Mouse (Mus musculus) adrenal gland, postnatal 25 days (tissue): ENCODE data around the gene Slc7a5. TPM values are rescaled to one million over a fixed set of nuclear protein-coding genes. Genes with fewer than 3 reads are reported as not detected.

Experiments used
- DNase-seq: peaks from one replicate; pipeline ENCODE4 v3.0.0; 2021; ENCODE audit warnings: mixed read lengths
- total RNA-seq: library from RNA; stranded (reverse); gene quantifications from 2 replicates; pipeline ENCODE4 v1.2.3, GENCODE M21; 2021

The Slc7a5 gene
- total RNA-seq, 1 experiment from 2014 or later = 57.8 TPM

DNA sequence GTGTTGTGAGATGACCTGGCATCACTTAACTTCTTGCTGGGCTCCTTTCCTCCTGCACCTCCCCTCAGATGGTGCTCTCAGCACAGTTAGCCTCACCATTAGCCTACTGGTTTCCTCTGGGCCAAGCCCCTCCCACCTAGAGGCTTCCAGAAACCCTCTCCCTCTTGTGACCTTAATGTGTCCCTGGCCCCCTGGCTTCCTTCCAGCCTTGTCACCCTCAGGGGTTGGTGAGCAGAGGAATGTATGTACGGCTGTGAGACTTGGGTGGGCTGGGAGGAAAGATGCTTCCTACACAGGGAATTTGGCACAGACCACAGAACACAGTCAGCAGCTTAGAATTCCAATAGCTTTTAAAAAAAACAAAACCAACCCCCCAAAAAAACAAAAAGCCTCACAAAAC is 26.7 kb downstream of the Slc7a5 start:
- no peak for DNase-seq

DNA sequence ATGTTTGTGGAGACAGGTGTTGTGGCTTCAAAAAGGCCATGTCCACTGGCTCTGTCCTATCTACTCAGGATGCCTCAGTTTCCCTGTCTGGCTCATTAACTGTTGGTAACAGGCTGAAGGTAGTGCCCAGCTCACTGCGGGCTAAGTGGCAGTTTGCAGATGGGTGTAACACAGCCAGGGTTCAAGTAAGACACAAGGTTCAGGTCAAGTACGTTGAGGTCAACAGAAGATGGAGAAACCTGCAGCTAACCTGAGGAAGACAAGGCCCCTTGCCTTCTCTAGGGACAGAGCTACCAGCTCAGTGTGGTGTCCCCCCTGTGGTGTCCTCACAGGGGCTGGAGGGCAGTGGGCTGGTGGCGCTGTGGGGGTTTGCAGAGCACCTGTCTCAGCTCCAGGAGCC is 27.8 kb downstream of the Slc7a5 start:
- no peak for DNase-seq

DNA sequence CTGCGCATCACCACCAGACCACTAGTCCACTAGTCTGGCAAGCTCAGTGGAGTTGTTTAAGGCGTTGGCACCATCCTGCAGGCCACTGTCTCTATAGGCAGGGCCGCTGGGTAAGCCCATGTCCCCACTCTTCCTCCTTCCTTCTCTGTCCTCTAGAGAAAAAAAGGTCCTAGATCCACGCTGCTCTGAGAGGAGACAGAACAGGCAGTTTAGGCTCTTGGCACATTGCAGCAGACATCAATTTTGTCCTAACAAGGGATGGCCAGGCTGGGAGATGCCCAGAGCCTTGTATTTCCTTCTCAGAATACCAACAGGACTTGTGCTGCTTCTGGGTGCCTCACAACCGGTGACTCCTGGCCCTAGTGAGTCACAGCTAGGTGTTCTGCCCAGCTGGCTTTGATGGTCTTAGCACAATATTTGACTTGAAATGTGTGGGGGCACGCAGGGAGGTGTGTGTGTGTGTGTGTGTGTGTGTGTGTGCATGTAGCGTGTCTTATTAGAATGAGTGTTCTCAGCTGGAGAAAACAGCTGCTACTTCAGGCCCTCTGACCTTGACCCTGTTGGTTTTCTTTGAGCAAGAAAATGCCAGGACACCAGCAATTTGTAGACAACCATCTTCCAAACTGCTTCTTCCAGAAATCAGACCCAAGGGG is 29.5 kb downstream of the Slc7a5 start:
- DNase-seq = no peak

DNA sequence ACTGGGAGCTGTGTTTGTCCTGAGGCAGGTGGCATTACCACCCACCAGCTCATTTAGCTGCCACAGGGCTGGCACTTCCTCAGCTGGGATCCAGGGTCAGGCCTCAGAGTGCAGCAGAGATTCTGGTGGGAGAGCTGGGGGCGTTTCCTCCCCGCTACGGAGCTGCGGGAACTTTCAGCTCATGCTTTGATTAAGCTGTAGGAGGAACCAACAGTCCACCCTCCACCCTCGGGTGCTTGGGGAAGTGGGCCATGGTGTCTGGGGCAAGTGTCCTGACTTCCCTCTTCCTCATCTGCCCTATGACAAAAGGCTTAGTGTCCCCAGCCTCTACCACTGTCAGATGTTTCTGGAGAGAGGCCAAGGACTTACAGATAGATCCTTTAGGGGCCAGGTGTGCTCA is 30.3 kb downstream of the Slc7a5 start:
- no peak for DNase-seq

DNA sequence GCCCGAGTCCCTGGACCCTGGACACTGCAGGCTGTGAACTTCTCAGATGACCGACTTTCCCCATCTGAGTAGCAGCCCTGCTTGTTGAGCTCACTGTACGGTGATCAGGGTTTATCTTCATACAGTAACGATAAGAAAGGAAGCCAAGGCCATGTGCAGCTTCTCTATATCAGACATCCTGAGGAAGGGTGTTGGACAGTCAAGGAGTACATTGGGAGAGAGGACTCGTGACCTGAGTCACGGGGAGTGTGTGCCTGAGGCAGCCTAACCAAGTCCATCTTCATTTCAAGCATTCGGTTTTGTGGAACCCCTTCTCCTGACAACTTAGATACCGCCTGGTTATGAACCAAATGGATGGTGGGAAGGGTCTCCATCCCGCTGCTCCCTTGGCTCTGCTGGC is 32.0 kb downstream of the Slc7a5 start:
- DNase-seq = no peak

DNA sequence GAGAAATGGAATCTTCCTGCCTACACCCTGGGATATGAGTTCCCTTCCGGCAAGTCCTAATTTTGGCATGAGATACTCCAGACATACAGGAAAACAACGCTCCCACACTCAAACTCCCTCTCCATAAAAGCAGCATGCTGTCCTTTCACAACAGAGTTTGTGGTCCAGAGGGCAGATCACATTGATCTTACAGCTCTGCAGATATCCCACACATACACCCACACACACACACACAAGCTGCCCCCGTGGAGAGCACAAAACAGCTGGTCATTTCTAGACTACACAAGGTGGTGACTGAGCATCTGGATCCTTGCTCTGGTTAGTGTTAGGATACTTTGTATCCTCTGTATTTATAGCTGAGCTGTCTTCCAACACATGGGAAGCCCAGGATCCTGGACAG is 32.4 kb downstream of the Slc7a5 start:
- no peak for DNase-seq

DNA sequence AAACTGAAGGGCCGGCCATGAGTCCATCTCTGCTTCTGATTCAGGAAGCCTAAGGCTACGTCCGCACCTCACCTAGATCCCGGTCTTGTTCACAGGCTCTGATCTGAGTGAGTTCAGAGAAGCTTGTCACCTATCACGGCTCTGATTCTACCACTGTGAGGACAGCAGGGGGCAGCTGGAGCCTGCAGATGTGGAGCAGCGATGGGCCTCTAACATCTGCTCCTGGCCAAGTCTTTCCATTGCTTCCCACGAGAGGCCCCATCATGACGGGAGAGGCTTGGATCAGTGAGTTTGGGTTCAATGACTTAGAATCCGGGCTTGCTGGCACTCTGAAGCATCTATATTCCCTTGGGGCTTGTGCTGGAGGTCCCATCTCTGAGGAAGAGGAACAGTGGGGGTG is 33.5 kb downstream of the Slc7a5 start:
- peak; percentile 62 for DNase-seq

DNA sequence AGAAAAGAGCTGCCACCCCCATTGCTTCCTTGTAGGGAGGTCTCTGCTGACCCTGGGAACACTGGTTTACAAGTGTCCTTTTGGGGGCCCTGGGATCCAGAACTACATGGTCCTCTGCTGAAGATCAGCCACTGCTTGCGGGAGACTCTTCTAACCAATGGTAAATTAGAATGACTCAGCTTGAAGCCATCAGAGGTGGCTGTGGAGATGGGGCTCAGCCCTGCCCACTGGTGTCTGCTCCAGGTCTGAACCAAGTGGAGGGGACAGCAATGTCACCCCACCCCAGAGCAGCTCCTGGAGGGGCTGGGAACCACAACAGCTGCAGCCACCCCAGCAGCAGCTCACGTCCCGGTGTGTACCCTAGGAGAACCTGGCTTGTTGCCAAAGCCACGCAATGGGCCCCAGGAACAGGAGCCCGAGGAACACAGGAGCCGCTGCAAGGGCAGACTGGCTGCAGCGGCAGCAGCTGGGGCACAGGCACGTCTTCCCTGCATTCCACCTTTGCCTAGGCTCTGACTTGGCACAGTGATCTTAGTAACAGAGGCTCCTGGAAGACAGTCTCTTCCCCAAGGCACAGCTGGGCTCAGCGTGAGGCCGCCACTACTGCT is 35.6 kb downstream of the Slc7a5 start:
- peak; percentile 35 for DNase-seq

DNA sequence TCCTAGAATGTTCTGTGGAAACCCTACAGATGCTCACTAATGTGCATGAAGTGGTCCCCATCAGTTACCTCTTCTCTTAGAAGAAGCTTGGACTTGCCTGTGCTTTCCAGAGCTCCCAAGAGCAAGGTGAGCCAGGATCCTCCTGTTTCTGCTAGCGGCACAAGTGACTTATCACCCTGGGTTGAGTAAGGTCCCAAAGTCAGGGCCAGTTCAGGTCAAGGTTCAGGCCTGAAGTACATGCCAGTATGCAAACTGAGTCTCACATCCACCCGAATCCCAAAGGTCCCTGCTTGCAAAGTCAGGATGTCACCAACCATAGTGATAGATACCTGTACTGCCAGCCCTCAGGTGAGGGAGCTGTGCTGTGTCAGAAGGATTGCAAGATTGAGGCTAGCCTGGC is 37.3 kb downstream of the Slc7a5 start:
- no peak for DNase-seq

DNA sequence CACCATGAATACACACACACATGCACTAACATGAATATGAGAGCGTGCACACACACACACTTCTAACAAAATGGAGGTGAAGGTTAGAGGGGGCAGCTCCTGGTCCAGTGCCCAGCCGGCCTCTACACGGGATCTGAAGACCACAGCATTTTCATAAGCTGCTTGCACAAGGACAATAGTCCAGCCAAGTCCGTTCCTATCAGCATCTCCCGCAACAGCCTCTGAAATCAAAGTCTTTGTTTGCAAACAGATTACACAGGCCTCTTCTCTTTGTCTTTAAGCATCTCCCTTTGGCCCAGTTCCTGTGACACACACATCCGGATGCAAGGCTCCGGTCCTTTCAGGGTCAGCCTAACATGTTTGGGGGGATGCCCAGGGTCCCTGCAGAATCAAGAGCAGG is 38.6 kb downstream of the Slc7a5 start:
- DNase-seq = no peak

DNA sequence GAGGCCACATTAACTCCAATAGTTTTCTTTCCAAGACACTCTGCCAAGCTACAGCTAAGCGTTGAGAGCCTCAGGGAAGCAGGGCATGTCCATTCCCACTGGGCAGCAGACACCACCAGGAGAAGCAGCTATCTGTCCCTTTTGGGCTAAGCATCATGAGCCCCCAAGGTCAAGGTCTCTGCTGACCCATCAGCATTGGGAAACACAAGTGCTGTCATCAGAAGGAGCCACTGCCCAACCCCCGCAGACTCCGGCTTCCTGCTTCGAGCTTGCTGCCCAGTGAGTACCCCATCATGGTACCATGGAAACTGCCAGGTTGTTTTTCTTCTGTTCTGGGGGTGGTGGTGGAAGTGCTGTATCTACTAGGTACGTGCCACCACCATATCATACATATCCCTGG is 39.3 kb downstream of the Slc7a5 start:
- peak; percentile 60 for DNase-seq

DNA sequence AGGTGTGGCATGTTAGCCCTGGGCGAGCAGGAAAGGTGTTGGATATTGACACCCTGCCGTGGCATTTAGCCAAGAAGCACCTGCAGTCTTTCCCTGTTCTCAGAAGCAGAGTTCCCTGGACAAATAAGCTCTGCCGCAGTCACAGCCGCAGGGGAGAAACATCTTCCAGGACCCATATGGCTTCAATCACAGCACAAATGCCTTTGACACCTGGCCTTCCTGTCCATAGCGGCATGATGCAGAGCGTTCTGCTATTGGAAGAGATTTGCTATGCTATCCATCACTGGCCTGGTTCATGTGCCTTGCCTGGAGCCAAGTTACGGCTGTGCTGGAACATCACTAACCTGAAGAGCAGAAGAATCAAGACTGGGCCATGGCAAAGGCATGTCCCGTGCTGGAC is 42.1 kb downstream of the Slc7a5 start:
- DNase-seq = no peak

DNA sequence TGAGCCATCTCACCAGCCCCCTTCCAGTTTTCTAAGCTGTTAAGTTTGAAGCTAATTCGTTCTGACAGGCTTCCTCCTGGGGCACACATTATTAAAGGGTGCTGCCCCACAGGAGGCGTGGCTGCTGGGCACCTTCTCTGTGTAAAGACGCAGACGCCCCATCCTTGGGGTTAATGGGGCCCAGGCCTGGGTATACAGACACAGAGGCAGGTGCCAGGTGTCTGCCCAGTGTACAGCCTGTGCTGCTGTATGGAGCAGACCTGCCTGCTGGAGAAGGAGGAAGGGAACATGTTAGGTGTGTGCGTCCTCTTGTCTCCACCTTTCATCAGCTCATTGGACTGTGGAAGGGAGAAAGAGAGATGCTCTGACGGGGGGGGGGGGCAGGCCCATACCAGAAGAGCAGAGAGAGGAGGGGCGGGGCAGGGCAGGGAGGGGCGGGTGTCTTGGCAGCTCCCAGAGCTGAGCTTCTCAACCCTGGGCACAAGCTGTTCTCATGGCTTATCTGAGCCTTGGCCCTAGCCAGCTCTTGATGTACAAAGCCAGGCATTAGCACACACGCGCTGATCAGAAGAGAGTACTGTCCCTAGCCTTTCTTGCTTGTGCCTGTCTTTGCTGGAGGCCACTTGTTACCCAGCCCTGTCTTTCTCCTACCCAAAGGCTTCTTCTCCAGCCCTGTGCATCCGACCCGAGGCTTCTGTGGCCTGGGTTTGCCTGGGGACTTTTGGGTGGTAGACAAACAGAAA is 45.5 kb downstream of the Slc7a5 start:
- DNase-seq = no peak

DNA sequence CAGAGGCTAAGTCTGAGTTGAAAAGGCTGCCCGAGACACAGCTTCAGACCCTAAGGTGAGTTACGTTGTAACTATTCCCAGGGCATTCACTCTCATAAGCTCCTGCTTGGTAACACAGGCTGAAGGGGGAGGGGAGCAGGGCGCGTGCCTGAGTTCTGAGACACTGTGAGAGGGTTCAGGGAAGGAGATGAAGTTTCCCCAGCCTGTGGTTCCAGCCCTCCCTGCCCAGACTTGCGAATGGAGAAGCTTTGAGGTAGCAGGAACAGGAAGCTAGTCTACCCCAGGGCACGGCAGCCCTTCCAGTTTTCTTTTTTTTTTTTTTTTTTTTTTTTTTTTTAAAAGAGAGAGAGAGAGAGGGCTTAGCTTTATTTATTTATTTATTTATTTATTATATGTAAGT is 46.2 kb downstream of the Slc7a5 start:
- no peak for DNase-seq

DNA sequence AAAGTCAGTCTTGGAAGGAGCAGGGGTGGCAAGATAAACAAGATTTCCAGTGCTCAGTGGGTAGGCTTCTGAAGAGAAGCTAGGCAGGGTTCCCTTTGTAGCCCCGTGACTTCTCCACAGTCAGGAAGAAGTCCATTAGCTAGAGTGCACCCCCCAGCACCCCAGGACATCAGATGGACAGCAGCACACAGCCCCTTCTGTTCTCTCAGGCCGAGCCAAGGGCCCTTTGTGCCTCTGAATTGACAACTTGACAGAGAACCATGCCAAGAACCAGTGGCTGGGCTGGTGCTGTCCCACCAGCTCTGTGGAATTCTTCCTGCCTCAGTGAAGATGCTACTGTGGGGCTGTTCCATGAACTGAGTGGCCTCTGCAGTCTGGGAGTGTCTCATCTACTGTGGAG is 49.7 kb downstream of the Slc7a5 start:
- DNase-seq = no peak

DNA sequence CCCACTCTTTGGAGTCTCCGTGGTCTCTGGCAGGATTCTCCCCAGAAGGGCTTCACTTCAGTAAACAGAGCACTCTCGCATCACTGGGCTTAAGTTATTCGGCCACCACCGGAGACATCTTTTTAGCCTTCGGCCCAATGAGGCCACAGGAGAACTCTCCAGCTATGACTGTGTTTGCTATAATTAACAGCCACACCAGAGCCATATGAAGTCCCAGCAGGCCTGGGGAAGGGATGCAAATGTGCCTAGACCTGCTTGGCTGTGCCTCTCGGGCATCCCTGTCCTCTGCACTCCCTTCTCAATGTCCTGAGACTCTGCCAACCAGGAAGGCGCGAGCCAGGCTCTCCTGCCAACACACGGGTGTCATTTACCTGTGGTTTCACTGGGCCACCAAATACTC is 50.2 kb downstream of the Slc7a5 start:
- DNase-seq = no peak

DNA sequence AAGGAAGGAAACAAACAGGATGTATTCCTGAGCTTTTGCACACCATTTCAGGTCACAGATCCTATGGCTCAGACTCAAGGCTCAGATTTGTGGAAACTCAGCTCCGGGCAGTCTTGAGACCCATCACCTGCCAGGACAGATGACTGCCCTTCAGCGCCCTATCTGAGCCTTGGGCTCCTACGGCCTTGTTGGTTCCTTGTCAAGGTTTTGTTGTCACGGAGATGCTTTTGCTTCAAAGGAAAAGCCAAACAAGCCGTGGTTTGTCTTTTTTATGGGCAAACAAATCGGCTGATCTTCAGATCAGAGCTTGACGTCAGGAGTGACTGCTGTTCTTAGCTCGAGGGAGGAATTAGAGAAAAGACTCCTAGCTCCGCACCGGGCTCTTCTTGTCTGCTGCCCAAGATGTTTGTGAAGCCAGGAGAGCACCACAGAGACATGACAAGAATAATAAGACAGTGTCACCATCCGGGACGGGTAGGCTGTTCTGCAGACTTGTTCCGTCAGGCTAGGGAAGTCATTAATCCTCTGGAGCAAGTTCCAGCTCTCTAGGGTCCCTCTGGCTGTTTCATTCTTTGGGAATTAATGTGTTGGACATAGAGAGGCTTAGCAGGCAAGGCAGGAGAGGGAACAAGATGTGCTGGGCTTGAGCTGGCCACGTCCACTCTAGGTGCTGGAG is 51.3 kb downstream of the Slc7a5 start:
- no peak for DNase-seq

DNA sequence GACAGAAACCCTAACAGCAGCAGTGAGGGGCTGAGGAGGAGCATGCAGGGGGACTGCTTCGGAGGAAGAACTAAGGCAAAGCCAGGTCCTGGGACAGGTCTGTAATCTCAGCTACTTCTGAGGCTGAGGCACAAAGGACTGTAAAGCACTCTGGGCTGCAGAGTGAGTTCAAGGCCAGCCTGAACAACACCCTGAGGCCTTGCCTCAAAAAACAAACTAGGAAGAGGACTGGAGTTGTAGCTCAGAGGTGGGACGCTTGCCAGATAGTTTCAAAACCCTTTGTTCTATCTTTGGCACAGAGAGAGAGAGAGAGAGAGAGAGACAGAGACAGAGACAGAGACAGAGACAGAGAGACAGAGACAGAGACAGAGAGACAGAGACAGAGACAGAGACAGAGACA is 53.9 kb downstream of the Slc7a5 start:
- DNase-seq = peak; percentile 55

DNA sequence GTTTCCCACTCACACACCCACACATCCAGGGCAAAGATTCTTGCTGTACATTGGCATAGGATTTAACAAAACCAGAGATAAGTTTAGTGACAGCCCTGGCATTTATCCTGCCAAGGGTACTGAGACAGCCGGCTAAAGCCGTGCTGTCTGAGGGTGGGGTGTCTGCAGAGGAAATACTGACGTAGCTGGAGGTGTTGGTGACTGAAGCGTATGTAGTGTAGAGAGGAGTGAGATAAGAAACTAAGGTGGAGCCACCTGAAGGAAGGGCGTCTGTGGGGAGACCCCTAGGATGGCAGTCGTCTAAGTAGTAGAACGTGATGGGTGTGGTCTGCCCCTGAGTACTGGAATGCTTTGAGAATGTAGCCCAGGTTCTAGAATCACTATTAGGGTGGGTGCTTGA is 55.0 kb downstream of the Slc7a5 start:
- DNase-seq = no peak

DNA sequence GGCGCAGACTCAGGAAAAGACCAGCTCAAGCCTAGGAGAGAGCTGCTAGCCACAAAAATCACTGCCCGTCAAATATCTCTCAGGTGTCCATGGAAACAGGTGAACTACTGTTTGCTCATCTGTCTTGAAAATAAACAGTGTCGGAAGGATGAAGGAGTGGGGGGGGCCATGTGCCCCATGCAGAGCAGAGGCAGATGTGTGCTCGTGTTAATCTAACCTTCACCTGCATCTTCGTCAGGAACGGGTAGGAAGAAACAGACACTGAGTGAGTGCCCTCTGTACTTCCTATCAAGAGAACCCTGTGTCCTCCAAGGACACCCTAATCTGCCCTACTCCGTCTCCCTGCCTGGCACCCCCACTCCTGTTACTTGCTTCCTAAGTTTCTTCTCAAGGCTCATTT is 55.8 kb downstream of the Slc7a5 start:
- no peak for DNase-seq

DNA sequence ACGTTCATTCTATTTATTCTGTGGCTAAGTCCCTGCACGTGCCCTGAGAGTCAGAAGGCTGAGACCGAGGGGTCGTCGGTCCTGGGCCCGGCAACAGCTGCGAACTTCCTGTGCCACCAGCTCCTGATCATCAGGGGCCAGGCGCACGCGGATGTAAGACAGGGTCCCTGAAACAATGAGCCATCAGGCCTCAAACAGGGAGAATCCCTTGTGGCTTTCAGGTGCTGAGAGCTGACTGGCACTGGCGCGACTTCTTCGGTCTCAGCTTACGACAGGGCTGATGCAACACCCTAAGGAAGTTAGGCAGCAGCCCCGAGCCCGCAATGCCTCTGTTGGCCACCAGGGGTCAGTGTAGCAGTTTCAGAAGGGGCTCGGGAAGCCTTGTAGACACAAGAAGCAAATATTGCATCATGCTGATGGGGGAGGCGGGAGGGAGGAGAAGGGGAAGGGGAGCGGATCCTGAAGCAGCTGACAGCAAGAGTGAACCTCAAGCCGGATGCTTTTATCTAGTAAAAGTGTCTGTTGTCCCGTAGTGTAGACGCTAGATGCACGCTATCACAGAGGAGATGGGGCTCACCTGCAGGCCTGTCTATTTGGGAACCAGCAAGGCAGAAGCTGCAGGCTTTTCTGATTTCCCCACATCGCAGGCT is 56.5 kb downstream of the Slc7a5 start:
- peak; percentile 96 for DNase-seq

DNA sequence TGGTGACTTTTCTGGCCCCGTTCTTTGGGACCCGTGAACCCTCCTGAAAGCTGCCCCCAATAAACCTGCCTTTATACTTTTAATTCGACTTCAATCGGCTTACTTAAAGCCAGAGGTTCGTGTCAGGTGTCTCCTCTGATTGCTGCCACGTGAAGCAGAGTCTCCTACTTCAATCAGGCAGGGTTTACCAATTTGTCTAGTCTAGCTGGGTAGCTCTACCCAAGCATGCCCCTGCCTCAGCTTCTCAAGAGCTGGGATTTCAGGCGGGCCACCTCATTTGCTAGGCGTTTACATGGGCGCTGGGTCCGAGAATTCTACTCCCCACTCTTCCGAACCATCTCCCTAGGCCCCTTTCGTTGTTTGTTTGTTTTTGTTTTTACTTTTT is 57.1 kb downstream of the Slc7a5 start:
- no peak for DNase-seq

DNA sequence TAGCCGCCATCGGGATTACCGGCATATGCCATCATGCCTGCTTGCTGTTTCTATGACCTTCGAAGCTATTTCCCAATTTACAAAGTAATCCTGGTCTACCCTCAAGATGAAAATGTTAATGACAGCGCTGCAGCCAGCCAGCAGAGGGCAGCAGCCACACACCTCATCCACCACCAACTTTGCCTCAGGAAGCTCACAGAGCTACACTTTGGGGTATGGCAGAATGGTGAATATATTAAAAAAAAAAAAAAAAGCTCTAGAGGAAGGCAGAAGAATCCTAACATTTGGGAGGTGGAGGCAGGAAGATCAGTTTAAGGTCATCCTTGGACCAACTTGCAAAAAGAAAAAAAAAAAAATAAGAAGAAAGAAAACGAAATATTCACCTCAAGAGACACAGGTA is 57.5 kb downstream of the Slc7a5 start:
- peak; percentile 73 for DNase-seq
